Mouse (Mus musculus) adipocyte (in vitro differentiated cells): Measurements from ENCODE around the gene Artn.

Source experiments
- DNase-seq: peaks from one replicate; pipeline ENCODE4 v3.0.0-alpha.2; 2016; ENCODE audit warnings: low spot score

Gene Artn

DNA sequence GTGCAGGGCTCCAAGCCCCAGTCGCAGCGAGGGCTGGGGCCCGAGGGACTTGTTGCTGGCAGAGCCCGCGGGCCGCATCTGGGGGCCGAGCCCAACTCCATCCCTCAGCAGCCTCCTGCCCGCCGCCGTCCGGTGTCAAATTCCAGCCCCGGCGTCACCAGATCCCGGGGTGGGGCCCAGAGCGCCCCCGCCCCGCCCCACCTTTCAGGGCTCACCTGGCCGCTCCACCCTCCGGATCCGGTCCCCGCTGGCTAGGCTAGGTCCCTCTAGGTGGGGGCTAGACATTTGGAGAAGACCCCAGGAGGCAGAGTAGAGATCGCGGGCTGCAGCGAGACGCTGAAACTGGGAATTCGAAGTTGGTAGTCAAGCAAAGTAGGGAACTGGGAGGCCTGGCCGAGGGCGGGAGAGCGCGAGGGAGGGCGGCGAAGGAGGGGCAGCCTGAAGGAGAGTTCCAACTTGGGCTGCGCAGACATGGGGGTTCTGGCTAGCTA, at the start of gene Artn:
TSS of gene Artn (minus strand) at position 373 of the 491 bp plus-strand sequence.
- DNase-seq, result no peak

- no peak for DNase-seq
Measured at GRCm38 (mm10) chr4:117979181-117979580, 49.6 kb upstream of the Artn start.

DNA sequence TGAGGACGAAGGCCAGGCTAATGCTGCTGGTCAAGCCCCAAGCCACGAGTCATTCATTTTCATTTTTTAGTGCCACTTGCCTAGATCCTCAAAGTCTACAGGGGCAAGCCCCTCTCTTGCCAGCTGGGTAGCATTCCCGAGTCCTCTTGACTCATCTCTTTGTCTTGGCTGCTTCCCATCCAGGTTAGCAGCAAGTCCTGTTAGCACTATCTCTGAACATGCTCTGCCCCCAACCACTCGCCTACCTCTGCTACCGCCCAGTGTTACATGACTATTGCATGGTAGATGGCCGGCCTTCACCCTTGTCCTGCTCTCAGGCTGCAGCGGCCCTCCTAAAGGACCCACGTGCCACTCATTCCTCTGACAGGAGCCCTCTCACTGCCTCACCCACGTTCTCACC, 48.7 kb upstream of the Artn start:
- no peak for DNase-seq

DNA sequence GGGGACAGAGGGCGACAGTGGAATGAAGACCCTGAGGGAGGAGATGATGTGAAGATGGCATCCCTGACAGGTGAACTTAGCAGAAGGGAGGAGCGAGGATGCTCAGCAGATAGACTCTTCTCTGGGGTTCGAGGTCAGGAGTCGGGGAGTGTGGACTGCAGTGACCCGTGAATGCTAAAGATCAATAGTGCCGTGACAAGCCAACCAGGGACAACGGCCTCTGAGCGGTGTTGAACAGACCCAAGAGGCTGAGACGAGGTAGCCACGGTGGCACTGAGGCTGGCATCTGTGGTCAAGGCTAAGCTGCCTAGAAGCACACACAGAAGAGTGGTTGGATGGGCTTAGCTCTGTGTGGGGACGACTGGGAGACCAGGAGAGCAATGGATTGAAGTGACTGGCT, 48.3 kb upstream of the Artn start:
- no peak for DNase-seq

DNA sequence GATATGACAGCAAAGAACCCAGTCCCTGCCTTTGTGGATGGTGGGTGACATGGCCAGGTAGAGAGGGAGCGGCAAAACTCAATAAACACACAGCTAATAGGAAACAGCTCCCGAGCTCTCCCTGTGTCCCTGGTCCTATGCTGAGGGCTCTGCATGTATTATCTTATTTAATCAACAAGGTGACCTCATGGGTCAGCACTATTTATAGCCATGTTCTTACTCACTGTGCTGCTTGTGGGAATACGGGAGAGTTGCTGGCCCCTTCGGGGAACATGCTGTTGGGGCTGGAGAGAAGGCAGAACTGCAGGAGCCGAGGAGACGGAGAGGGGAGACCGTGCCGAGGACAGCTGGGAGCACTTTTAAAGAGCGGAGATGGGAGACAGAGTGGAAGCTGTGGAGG, 47.8 kb upstream of the Artn start:
- no peak for DNase-seq

- peak; percentile 42 for DNase-seq
Measured at GRCm38 (mm10) chr4:117975820-117976219, 46.3 kb upstream of the Artn start.

DNA sequence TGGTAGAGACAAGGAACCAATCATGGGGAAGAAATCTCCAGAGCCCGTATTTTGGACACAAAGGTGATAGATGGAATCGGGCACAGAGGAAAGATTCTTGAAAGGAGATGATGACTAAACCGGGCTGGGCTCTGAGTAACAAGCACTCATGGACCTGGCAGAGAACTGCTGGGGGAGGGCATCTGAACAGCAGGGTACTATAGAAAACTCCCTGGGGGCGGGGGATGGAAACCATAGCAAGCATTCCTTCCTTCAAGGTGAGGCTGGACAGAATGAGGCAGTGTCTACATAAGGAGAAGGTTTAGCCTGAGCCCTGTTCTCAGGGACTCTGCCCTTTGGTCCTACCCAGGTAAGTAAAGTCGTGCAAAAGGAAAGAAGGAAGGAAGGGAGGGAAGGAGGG, 45.2 kb upstream of the Artn start:
- DNase-seq, result no peak

GRCm38 (mm10) chr4:117972999-117973398, 43.4 kb upstream of the Artn start:
- no peak for DNase-seq

GRCm38 (mm10) chr4:117964346-117965025, 34.9 kb upstream of the Artn start:
- DNase-seq, result no peak

- no peak for DNase-seq
Measured at GRCm38 (mm10) chr4:117957492-117957891, 27.9 kb upstream of the Artn start.

GRCm38 (mm10) chr4:117947493-117947892, 17.9 kb upstream of the Artn start:
- no peak for DNase-seq

DNA sequence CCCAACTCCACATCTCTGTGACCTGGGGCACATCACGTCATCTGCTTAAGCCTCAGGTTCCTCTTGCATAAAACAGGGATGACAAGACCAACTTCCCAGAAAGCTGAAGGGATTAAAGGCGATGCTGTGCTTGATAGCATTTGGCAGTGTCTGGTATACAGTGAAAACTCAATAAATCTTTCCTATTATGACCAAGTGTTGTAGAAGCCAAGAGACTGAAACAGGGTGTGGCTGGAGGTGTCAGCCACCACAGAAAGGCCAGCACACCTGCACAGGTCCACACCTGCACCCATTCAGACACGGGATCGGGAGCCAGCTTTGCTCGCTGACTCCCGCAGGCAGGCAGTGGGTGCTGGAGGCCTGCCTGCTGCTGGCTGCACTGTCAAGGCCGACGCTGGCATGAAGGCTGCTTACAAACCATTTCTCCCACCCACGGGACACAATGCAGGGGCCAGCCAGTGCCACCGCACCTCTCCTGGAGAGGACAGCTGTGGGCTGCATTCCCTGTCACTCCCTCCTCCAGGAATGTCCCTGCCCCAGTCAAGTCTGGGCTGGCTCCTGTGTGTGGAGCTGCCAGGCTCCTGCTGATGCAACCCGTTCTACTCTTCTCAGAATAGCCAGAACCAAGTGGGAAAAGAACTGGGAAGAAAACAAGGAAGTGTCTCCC, 17.2 kb upstream of the Artn start:
- no peak for DNase-seq

- no peak for DNase-seq
Measured at GRCm38 (mm10) chr4:117943317-117943716, 13.8 kb upstream of the Artn start.

- no peak for DNase-seq
Measured at GRCm38 (mm10) chr4:117936964-117937363, 7.4 kb upstream of the Artn start.

DNA sequence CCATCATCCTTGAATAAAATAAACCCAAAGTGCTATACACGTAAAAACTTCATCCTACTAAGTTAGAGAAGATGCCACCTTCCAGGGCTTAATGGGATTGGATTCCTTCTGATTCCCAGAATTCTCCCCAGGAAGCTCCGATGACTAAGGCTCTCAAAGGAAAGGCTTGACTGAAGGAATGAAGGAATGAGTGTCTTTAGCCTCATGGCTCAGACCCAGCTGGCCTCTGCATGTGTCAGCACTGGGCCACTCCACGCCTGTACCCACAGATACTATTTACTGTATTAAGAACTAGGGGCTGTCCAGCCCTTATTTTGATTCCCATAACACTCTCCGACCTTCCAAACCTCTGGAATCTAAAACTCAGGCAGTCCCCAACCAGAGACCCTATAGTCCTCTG, 4.5 kb upstream of the Artn start:
- DNase-seq, result no peak

GRCm38 (mm10) chr4:117933248-117933647, 3.7 kb upstream of the Artn start:
- DNase-seq, result no peak

DNA sequence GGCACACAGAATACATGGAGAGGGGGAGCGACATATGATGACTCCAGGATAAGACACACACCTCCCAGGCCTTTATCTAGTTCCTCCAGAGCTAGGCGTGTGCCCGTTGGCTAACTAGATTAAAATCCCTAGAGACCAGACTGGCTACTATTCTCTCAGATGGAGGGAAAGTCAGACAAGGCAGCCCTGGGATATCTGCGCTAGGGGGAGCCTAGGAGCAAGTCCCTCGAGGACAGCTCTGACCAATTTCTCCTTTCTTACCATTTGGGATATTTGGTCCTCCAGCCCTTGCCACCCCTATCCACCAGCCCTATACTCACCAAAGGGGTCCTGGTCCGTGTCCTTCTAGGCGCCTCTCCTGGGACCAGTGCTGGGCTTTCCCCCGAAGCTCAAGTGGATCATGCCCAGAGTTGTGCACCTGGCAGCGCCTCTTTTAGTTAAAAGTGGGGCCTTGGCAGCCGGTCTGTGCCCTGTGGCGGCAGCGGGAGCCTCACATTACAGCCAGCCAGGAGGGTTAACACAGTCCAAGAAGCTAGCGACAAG, 793 bp downstream of the Artn start:
- peak; percentile 42 for DNase-seq

GRCm38 (mm10) chr4:117928234-117928633, 1.3 kb downstream of the Artn start:
- DNase-seq, result peak; percentile 22

DNA sequence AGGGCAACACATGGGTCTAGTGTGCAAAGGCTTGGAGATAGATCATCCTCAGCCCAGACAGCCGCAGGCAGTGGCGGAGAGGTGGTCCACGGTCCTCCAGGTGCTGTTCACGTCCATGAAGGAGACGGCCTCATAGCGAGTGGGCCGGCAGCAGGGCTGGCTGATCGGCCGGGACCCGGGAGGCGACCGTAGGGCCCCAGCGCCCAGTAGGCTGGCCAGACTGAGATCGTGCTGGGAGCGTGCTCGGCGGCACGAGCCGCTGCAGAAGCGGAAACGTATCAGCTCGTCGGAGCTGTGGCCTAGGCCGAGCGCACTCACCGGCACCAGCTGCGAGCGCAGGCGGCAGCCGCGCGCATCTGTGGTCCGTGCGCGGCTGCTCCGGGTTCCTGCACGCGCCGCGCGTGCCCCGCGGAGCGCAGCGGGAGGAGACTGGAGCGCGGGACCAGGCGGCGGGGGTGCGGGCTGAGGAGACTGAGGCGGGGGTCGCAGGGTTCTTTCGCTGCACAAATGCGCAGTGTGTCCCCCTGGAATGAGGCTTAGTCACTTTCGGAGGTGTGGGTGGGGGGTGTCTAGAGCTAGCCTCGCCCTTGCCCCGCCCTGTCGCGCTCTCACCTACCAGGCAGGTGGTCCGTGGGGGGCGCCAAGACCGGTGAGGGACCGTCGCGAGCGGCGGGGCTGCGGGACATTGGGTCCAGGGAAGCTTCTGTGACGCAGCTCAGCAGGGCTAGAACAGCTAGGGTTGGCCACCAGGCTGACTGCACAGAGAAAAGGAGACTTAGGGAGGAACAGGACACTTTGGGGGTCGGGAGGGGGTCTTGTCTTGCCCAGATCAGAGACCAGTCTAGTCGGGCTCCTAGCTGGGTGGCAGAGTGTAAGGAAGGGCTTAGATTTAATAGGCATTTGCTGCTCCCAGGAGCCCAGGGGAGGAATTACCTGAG, 2.7 kb downstream of the Artn start:
- no peak for DNase-seq

- DNase-seq, result no peak
Measured at GRCm38 (mm10) chr4:117924916-117925315, 4.6 kb downstream of the Artn start.

GRCm38 (mm10) chr4:117923450-117923849, 6.1 kb downstream of the Artn start:
- no peak for DNase-seq

DNA sequence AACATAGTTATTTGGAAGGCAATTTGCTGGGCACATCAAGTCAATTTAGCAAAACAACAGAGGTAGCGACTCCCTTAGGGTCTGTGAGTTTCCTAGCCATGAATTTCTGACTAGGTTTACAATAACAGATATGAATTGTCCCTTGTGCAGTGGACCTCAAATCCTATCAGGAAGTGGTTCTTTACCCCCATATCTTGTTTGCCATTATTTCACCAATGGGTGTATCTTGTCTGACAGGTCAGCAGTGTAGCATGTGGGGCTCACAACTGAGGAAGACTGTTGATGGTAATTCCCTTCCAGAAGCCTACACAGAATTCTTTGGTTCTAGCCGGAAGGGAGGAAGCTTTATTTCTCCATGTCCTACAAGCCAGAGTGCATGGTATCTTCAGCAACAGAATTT, 8.2 kb downstream of the Artn start:
- DNase-seq, result no peak
